Mouse (Mus musculus) testis, adult 2 months (tissue): ENCODE results near the gene Ifnl3.

Experiments used
- CTCF ChIP-seq: fragments of 200-500 bp; IDR thresholded peaks from 2 replicates; pipeline ENCODE4 v1.5.1; 2012; ENCODE audit warnings: low read depth, mild to moderate bottlenecking, inconsistent platforms, low read length, moderate library complexity; ENCODE audit not compliant: control insufficient read depth, insufficient read depth, insufficient replicate concordance
- POLR2A ChIP-seq: fragments of 200-500 bp; IDR thresholded peaks from 2 replicates; pipeline ENCODE4 v1.6.1; 2012; ENCODE audit warnings: low read depth, mild to moderate bottlenecking, inconsistent platforms, low read length, moderate library complexity; ENCODE audit not compliant: control insufficient read depth

- no peak for TF ChIP-seq CTCF
- no peak for TF ChIP-seq POLR2A
Observed at GRCm38 (mm10) chr7:28547154-28547553, 24.5 kb downstream of the Ifnl3 start, which contains the start of gene Nccrp1.
